Mouse (Mus musculus) ES-CJ7 (cell line): Measurements from ENCODE around the gene Ruvbl2.
A peak's percentile ranks its signal among the peaks of the same experiment; 100 is the strongest.

ENCODE experiments used
- DNase-seq: peaks from one replicate; pipeline ENCODE4 v3.0.0; 2011; ENCODE audit warnings: low read depth, low spot score

Gene Ruvbl2

GRCm38 (mm10) chr7:45433835-45434202, 4.1 kb downstream of the Ruvbl2 start:
- no peak for DNase-seq

- DNase-seq = no peak
These were observed 11.3 kb downstream of the Ruvbl2 start for GRCm38 (mm10) chr7:45426556-45426955.

- no peak for DNase-seq
These were observed 16.7 kb downstream of the Ruvbl2 start for GRCm38 (mm10) chr7:45421194-45421593.

DNA sequence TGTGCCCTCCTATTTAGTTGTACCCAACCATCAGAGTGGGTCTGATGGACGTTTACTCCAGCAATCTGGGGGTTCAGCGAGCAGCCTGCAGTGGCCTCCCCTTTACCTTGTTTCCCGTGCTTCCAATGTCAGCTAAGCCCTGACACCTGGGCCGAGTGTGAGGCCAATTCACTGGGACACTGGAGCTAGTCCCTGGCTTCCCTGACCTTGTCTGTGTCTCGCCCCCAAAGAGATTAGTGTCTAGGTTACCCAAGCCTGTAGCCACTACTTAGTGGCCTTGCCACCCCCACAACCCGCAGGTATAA, 17.3 kb downstream of the Ruvbl2 start, which contains the start of gene Lhb:
Gene Lhb, plus strand, starts transcription at position 206 of the 305 bp plus-strand sequence.
- no peak for DNase-seq

- DNase-seq = peak; percentile 88
These were observed 17.9 kb downstream of the Ruvbl2 start for GRCm38 (mm10) chr7:45419859-45420614.

GRCm38 (mm10) chr7:45417962-45418492, 19.9 kb downstream of the Ruvbl2 start:
- DNase-seq = no peak

DNA sequence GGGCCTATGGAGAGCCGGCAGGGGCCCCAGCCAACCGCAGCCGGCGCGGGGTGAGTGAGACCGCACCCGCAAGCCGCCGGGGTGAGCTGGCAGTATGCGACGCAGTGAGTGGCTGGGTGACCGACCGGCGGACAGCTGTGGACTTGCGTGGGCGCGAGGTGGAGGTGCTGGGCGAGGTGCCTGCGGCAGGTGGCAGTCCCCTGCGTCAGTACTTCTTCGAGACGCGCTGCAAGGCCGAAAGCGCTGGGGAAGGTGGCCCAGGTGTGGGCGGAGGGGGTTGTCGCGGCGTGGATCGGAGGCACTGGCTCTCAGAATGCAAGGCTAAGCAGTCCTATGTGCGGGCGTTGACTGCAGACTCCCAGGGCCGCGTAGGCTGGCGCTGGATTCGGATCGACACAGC, 22.3 kb downstream of the Ruvbl2 start:
- DNase-seq = no peak

DNA sequence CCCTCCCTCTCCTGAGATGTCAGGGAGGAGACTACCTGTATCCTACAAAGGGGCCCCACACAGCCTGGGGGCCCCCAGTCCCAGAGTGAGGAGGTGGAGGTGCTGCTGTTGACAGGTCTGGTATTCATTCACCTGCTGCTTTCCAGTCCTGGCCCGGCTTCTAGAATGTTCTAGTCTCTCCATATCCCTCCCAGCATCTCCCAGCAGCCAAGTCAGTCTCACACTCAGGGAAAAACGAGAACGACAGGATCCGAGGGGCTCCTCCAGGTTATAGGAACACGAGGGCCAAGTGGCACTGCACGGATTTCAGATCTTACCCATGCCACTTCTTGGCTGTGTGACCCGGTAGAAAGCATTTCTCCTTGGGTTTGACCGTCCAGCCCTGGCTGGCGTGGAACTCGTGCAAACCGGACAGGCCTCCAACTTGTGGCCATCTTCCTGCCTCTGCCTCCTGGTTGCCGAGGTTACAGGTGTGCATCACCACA, 23.1 kb downstream of the Ruvbl2 start:
- no peak for DNase-seq

DNA sequence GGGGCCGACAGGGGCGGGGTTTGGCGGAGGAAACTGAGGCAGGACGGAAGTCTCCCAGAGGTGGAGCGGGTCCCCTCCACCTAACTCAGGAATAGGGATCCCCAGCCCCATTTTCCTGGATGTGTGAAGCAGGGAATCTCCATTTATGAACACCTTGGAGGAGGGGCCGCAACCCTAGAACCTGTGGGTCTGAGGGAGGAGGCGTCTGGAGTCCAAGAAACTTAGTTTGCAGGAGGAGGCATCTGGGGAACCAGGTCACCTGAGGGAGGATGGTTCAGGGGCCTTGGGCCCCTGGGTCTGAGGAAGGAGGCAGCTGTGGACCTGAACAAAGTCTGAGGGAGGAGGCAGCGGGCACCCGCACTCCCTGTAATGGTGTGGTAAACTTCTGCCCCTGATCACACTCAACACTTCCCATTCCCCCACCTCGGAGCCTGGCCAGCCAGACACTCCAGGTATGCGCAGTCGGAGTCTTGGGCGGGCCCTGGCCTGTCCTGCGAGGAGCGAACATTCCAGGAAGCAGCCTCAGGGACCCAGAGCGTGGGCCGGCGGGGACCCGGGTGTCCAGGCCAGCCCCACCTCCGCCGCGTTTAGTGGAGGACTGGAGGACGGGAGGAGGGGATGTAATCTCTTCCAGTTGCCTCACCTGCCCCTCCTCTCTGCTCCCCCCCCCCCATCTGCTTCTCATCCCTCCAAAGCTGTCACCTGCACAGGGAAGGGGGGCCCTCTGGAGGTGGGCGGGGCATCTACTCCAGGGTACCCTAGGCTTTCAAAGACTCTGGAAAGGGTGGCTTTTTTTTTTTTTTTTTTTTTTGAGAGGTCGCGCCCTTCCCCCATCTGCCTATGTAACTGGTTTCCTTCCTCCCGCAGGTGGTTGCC, 23.8 kb downstream of the Ruvbl2 start:
- no peak for DNase-seq

DNA sequence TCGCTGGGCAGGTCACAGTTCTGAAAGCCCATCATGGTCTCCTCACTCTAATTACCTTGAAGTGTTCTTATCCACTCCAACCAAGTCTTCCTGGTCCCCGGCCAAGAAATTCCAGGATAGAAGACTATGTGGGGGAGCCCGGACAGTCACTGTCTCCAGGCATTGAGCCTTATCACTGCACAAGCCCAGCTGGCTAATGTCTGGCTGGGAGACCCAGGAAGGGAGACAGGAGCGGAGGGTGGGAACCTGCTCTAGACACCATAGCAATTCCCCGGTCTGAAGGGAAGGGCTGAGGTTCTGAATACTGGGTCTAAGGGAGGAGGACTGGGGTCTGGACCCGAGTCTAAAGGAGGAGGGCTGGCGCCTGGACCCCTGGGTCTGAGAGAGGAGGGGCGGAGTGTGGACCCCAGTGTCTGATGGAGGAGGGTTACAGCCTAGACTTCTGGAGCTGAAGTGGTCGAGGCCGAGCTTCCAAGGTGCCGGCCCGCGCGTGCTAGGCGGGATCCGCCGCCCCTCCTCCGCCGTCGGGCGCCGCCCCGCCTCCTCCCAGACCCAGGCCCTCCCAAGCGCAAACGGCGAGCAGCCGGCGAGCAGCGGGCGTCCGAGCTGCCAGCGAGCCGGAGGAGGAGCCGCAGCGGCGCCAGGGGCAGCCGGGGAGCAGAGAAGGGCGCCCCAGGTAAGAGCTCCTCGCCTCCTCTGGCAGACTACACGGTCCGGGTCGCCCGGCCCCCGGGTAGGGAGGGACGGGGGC, 24.6 kb downstream of the Ruvbl2 start, which contains the start of gene Ntf5:
Gene Ntf5, plus strand, starts transcription at position 583 of the 751 bp plus-strand sequence.
- peak; percentile 48 for DNase-seq

DNA sequence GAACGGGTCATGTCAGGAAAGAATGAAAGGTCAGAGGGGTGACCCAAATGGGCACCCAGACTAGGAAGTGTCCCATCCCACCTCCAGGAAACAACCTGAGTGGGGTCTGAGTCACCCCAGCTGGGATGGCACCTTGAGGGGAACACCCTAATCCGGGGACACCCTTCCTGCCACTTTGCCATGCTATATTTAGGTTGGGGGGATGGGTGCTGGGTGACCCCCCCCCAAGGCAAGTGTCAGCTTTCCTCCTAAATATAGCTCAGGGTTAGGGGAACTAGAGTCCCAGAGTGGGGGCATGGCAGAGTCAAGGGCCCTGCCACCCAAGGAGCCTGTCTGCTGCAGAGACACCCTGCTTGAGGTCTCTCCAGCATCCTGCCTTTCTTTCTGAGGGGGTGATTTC, 25.5 kb downstream of the Ruvbl2 start:
- no peak for DNase-seq

DNA sequence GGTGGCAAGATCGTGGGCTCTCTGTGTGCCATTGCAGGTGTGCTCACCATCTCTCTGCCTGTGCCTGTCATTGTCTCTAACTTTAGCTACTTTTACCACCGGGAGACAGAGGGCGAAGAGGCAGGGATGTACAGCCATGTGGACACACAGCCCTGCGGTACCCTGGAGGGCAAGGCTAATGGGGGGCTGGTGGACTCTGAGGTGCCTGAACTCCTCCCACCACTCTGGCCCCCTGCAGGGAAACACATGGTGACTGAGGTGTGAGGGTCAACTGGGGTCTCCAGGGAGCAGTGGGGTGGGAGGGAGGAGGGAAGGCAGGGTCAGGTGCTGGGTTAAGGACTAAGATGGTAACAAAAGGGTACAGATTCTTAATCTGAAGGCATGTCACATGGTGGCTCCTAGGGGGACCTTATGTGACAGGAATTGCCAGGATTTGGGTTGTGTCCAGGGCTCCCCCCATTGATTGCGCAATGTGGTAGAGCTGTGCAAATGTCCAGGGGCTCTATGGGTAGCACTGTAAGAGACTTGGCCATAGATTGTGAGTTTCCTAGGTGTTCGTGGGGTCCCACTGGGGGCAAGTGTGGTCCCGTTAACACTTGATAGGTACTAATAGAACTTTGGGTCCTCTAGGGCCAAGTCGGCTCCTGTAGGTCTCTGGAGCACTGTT, 28.3 kb downstream of the Ruvbl2 start:
- no peak for DNase-seq

- no peak for DNase-seq
These were observed 28.9 kb downstream of the Ruvbl2 start for GRCm38 (mm10) chr7:45408949-45409348.

DNA sequence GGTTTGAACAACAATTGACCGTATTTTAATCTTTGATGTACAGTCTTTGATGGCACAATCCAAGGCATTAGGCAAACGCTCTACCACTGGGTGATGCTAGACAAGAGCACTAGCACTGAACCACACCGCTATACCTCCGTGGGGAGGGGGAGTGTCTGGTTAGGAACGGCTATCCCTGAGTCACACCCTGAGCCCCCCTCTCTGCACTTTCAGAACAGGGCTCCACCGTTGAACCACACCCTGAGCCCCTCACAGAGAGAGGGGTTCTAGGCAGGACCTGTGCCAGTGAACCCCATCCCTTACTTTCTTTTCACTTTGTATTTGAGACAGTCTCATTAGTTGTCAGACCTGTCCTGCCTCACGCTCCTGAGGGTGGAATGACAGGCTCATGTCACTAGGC, 29.5 kb downstream of the Ruvbl2 start:
- no peak for DNase-seq

- DNase-seq = no peak
These were observed 30.1 kb downstream of the Ruvbl2 start for GRCm38 (mm10) chr7:45407836-45408235.

- DNase-seq = peak; percentile 48
These were observed 31.4 kb downstream of the Ruvbl2 start for GRCm38 (mm10) chr7:45406157-45407156.

GRCm38 (mm10) chr7:45405091-45406075, 32.5 kb downstream of the Ruvbl2 start, which contains the start of gene Kcna7:
Gene Kcna7 (plus strand): TSS chr7:45405653.
- DNase-seq = peak; percentile 66

DNA sequence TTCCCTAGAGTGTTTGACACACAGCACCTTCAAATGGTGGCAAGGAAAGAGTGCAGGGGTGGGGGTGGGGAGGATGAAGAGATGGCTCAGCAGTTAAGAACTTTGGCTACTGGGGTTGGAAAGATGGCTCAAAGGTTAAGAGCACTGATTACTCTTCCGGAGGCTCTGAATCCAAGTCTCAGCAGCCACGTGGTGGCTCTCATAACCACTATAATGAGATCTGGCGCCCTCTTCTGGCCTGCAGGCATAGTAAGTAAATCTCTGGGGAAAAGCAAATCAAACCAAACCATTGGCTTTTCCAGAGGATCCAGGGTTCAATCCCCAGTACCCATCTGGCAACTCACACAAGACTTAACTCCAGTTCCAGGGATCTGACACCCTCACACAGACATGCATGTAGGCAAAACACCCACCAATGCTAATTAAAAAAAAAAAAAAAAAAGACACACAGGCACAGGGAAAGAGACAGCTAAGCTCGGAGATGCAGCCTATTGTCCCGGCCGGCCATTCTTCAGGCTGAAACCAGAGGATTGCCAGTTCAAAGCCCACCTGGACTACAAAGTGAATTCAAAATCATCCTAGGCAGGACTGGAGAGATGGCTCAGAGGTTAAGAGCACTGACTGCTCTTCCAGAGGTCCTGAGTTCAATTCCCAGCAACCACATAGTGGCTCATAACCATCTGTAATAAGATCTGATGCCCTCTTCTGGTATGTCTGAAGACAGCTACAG, 34.2 kb downstream of the Ruvbl2 start:
- DNase-seq = peak; percentile 94
